Mouse (Mus musculus) brain, embryonic 18.5 days (tissue): ENCODE measurements around the gene Crlf3.

Source experiments
- DNase-seq: peaks from one replicate; pipeline ENCODE4 v3.0.0-alpha.2; 2012; ENCODE audit warnings: low read depth, low spot score

The Crlf3 gene

GRCm38 (mm10) chr11:80080826-80081728, at the start of gene Crlf3:
TSS of gene Crlf3 (minus strand) at chr11:80080991.
- peak; percentile 62 for DNase-seq

GRCm38 (mm10) chr11:80116411-80116810, 35.6 kb upstream of the Crlf3 start:
- DNase-seq = no peak

- DNase-seq = no peak
These were observed 23.6 kb upstream of the Crlf3 start for GRCm38 (mm10) chr11:80104407-80104806.

DNA sequence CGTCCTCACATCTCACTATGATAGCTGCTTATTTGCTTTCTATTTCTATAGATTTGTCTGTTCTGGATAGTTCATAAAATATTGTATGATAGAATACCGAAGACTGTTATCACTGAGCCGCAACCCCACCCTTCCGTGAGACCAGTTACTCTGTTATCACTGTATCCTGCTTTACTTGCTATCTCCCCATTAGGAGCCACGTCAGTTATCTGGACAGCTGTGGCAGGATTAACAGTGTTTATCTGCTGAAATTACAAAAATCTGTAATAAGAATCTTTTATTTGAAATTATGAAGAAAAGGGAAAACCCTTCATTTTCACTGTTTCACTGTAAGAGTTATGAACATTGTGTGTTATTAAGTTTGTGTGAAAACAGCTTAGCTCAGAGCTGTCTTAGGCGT, 20.5 kb upstream of the Crlf3 start:
- no peak for DNase-seq

DNA sequence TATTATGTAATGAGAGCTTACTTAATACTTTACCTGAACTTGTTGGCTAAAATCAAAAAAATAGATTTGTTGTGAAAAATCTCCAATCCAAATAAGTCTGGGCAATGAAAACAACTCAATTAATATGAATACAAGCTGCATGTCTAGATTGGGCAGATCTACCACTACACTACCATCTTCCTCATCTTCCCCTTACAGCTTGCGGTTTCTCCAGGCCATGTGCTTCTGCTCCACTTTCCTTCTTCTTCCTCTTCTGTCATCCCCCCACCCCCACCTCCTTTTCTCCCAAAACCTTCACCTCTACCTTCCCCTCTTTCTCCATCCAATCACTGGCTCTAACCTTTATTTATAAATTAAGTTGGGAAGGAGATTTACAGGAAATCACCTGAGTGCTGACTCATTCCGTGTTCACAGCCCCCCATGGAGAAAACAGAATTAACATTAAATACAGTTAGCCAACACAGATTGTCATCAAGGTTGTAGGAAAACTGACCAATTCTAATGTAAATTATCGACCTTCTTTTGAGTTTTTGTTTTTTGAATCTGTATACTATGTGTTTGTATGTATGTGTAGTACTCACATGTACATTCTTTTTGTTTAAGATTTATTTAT, 17.8 kb upstream of the Crlf3 start:
- DNase-seq = no peak

- DNase-seq = no peak
These were observed 9.9 kb upstream of the Crlf3 start for GRCm38 (mm10) chr11:80090555-80091164.

- DNase-seq = no peak
These were observed 9.0 kb upstream of the Crlf3 start for GRCm38 (mm10) chr11:80089817-80090214.

GRCm38 (mm10) chr11:80088917-80089816, 8.4 kb upstream of the Crlf3 start, which contains the start of gene Atad5:
TSS of gene Atad5 (plus strand) at chr11:80089400.
- peak; percentile 72 for DNase-seq

- no peak for DNase-seq
These were observed 6.1 kb upstream of the Crlf3 start for GRCm38 (mm10) chr11:80086844-80087243.

DNA sequence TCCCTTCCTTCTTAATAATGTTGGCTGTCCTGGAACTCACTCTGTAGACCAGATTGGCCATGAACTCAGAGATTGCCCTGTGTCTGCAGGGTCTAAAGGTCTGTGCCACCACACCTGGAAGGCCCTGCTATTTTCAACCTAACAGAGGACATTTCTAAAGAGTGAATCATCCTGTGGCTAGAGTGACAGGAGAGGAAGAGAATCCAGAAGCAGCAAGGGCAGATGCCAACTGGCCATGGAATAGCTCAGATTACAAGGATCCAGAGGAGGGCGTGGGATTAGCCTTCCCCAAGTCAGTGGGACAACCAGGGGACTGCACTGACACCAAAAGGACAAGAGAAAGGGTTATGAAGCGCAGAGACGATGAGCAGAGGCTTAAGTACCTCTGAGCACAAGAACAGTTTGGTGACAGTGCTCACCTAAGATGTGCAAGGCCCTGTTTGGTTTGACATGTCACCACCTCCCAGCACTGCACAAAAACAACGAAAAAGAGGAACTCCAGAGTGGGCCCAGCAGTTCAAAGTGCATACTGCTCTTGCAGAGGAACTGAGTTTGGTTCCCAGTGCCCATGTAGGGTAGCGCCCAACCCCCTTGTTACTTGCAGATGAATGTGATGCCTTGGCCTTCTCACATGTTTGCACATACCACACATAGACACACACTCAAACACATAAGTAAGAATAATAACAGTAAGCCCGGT, 4.7 kb upstream of the Crlf3 start:
- DNase-seq = no peak

DNA sequence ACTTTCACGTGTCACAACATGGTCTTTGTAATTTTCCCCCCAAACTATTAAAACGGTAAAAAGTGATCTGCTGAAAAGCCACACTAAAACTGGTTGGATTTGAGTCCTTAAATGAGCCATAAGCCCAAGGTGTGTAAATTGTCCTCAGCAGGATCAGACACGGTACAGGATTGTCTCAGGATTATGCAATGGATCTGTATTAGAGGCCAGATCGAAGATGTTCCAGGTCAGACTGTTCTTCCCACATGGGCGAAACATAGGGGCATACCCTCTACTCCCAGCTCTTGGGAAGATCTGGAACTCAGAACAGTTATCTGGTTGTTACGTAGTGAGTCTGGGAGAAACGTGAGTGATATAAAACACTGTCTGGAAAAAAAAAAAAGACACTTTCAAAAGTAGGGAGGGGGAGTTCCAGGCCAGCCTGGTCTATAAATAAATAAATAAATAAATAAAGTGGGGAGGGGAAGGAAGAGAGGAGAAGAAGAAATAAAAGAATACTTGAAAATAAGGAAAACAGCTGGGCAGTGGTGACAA, 1.1 kb upstream of the Crlf3 start:
- DNase-seq = no peak

DNA sequence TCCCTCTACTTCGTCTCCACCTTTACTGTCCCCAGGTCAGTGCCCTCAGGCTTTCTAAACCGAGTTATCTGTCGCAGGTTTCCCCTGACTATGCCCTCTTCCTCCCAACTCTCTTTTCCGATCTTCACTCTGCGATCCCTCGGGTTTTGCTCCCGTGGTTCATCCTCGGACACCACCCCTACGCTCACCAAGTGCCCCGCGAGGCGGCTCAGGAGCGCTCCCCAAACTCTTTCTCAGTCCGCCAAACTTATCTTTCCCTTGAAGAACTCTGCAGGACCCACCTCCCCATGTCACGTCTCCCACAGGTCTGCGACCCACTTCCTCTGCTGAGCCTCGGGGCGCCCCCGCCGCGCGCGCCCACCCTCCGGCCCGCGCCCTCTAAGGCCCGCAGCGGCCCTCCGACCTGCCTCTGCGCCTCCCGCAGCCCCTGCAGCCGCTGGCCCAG, 388 bp downstream of the Crlf3 start:
- DNase-seq = no peak

GRCm38 (mm10) chr11:80079751-80080150, 1.0 kb downstream of the Crlf3 start:
- no peak for DNase-seq

- DNase-seq = no peak
These were observed 2.0 kb downstream of the Crlf3 start for GRCm38 (mm10) chr11:80078831-80079230.

GRCm38 (mm10) chr11:80077784-80078545, 2.8 kb downstream of the Crlf3 start:
- no peak for DNase-seq

- DNase-seq = no peak
These were observed 5.0 kb downstream of the Crlf3 start for GRCm38 (mm10) chr11:80075608-80076277.

DNA sequence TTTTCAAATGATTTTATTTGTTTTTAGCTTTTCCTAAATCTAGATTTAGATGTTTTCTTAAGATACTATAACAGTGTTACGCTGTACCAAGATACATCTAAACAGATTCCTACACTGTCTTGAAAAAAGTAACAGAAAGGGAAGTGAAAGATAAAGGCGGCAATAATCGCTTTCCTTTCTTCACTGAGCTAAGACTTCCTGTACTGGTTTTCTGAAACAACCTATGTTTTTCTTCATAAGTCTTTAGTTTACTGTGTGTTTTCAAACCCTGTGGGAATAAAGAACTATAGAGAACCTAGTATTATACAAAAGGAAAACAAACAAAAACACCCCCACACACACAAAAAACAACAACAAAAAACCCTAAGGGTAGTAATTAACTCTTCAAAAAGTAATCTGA, 8.4 kb downstream of the Crlf3 start:
- no peak for DNase-seq

DNA sequence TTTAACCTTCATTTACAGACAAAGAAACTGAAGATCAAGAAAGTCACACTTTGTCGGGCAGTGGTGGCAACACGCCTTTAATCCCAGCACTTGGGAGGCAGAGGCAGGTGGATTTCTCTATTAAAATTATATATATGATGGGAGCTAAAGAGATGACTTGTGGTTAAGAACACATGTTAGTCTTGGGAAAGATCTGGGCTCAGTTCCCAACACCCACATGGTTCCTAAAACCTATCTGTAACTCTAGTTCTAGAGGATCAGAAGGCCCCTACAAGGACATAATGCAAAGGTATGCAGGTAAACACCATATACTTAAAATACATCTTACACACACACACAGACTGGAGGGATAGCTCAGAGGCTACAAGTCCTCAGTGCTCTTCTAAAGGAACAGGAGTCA, 9.8 kb downstream of the Crlf3 start:
- DNase-seq = no peak

GRCm38 (mm10) chr11:80069815-80070214, 11.0 kb downstream of the Crlf3 start:
- DNase-seq = no peak
